Mouse (Mus musculus): ENCODE results near the gene Lrrc7. TPM values are rescaled to one million over a fixed set of nuclear protein-coding genes. Genes with fewer than 3 reads are reported as not detected.

Lrrc7 gene
- total and polyA plus RNA-seq, 3 experiments: 0.07 TPM; not detected in 2

- Histone ChIP-seq H3K4me1 (ENCODE audit: control insufficient read depth in 1 of 2, insufficient read depth in 2 of 2) (peaks cover 0 to 9% of the 10 kb centered on the region in 2 experiments; a peak in 1 of 4 replicates), H3K79me2 (replicated peaks; ENCODE audit: control insufficient read depth, extremely low read depth, insufficient read depth, poor library complexity, severe bottlenecking) (no peaks in the 10 kb centered on the region), H3K4me2 (ENCODE audit: insufficient read depth, low read depth, poor library complexity, severe bottlenecking) (no peak overlapping the region), H3K9me3 (replicated peaks; ENCODE audit: low read length) (no peaks in the 10 kb centered on the region), H3K9ac (ENCODE audit: insufficient read depth, low read depth) (no peak overlapping the region), H3K27ac (ENCODE audit: insufficient read depth, low read depth) (no peak overlapping the region), H3K27me3 (replicated peaks) (no peaks in the 10 kb centered on the region), H3K36me3 (replicated peaks in 1 of 2; ENCODE audit: control insufficient read depth in 1 of 2, insufficient read depth in 1 of 2, low read length in 1 of 2) (no peaks in the 10 kb centered on the region), H3K4me3 (replicated peaks in 1 of 3; ENCODE audit: low read depth in 2 of 3, low read length in 2 of 3, poor library complexity in 1 of 3) (no peak overlapping the region)
- TF ChIP-seq RAD21 (IDR thresholded peaks at IDR 0.05; ENCODE audit: low read depth, low read length) (peak; percentile 91), CTCF (conservative IDR thresholded peaks at IDR 0.05 in 1 of 2, IDR thresholded peaks at IDR 0.05 in 1 of 2; ENCODE audit: low read depth in 2 of 2, low read length in 2 of 2) (peak; percentile 81 to 88), POLR2A (IDR thresholded peaks at IDR 0.05; ENCODE audit: low read depth, low read length) (no peak), IRF4 (IDR thresholded peaks at IDR 0.05; ENCODE audit: low read depth, low read length) (no peak), ZC3H11A (IDR thresholded peaks at IDR 0.05; ENCODE audit: low read depth, low read length) (peak; percentile 48), KAT2A (IDR thresholded peaks at IDR 0.05; ENCODE audit: insufficient replicate concordance, low read length) (no peak), SMC3 (IDR thresholded peaks at IDR 0.05; ENCODE audit: low read depth, low read length) (peak; percentile 83)
- dilution Hi-C loops (cut with MboI; ENCODE audit: extremely low pct_ligation_motif_present, extremely low pct_unique_long_range_greater_than_20kb, low sequenced_read_pairs) (no loop called here), in situ Hi-C loops (cut with MboI; ENCODE audit: low pct_ligation_motif_present, low pct_unique_long_range_greater_than_20kb, low sequenced_read_pairs) (no loop called here)
- DNase-seq (ENCODE audit: extremely low read depth): peak; percentile 75
These were observed 352.0 kb downstream of the Lrrc7 start for GRCm38 (mm10) chr3:158210026-158210425.

DNA sequence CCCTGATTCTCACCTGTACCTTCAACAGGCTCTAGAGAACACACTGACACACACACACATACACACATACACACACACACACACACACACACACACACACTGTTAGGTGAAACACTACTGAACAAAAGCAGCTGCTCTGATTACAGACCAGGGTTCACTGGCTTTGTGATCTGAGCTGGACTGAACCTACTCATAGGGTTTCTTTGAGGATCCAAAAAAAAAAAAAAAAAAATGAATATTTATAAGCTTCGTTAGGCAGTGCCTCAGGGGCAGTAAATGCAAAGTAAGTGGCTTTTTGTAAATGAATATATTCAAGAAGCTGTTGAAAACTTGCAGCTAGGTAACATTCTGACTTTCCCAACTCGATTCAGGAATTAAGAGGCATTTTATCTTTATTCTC, 354.2 kb downstream of the Lrrc7 start:
- Histone ChIP-seq H3K27ac (ENCODE audit: insufficient read depth, low read depth) (no peak overlapping the region), H3K79me2 (replicated peaks; ENCODE audit: control insufficient read depth, extremely low read depth, insufficient read depth, poor library complexity, severe bottlenecking) (no peaks in the 10 kb centered on the region), H3K4me2 (ENCODE audit: insufficient read depth, low read depth, poor library complexity, severe bottlenecking) (no peak overlapping the region), H3K4me3 (replicated peaks in 1 of 3; ENCODE audit: low read depth in 2 of 3, low read length in 2 of 3, poor library complexity in 1 of 3) (no peak overlapping the region), H3K27me3 (replicated peaks) (no peaks in the 10 kb centered on the region), H3K4me1 (ENCODE audit: control insufficient read depth in 1 of 2, insufficient read depth in 2 of 2) (peaks cover 0 to 9% of the 10 kb centered on the region in 2 experiments; a peak in 1 of 4 replicates), H3K9ac (ENCODE audit: insufficient read depth, low read depth) (no peak overlapping the region), H3K9me3 (replicated peaks; ENCODE audit: low read length) (no peaks in the 10 kb centered on the region), H3K36me3 (replicated peaks in 1 of 2; ENCODE audit: control insufficient read depth in 1 of 2, insufficient read depth in 1 of 2, low read length in 1 of 2) (no peaks in the 10 kb centered on the region)
- in situ Hi-C loops (cut with MboI; ENCODE audit: low pct_ligation_motif_present, low pct_unique_long_range_greater_than_20kb, low sequenced_read_pairs): no loop called here
- DNase-seq (ENCODE audit: extremely low read depth): no peak
- TF ChIP-seq JUND (conservative IDR thresholded peaks at IDR 0.05; ENCODE audit: low read depth, low read length) (0 out of 2 replicates have a peak, but pooled peaks have one; percentile 9), HCFC1 (IDR thresholded peaks at IDR 0.05; ENCODE audit: low read depth, low read length) (no peak), EP300 (IDR thresholded peaks at IDR 0.05; ENCODE audit: low read length) (peak; percentile 55; the same call in 1 of the 2 replicates), TBP (conservative IDR thresholded peaks at IDR 0.05; ENCODE audit: low read depth, low read length) (no peak), POLR2AphosphoS2 (IDR thresholded peaks at IDR 0.05; ENCODE audit: low read depth, low read length) (no peak), USF2 (conservative IDR thresholded peaks at IDR 0.05; ENCODE audit: low read depth, low read length) (no peak), ZNF384 (IDR thresholded peaks at IDR 0.05; ENCODE audit: low read depth, low read length) (peak; percentile 91), IRF4 (IDR thresholded peaks at IDR 0.05; ENCODE audit: low read depth, low read length) (0 out of 2 replicates have a peak, but pooled peaks have one; percentile 26), JUN (IDR thresholded peaks at IDR 0.05; ENCODE audit: insufficient read depth, low read depth, low read length) (no peak)
- dilution Hi-C loops (cut with MboI; ENCODE audit: extremely low pct_ligation_motif_present, extremely low pct_unique_long_range_greater_than_20kb, low sequenced_read_pairs): no loop called here

Measured in CH12.LX (cell line).